Mouse (Mus musculus) gastrocnemius, postnatal 25 days (tissue): ENCODE data around the gene Cirbp. TPM values are rescaled to one million over a fixed set of nuclear protein-coding genes. Genes with fewer than 3 reads are reported as not detected.

Experiments used
- DNase-seq: peaks from one replicate; pipeline ENCODE4 v3.0.0; 2022
- total RNA-seq, 2 experiments: library from RNA; stranded (reverse); gene quantifications; 1 replicate in 1 of 2; 2 replicates in 1 of 2; pipeline ENCODE4 v1.2.3; 2021

The Cirbp gene
- total RNA-seq, 2 experiments from 2014 or later = 17.3 to 21.4 TPM

DNA sequence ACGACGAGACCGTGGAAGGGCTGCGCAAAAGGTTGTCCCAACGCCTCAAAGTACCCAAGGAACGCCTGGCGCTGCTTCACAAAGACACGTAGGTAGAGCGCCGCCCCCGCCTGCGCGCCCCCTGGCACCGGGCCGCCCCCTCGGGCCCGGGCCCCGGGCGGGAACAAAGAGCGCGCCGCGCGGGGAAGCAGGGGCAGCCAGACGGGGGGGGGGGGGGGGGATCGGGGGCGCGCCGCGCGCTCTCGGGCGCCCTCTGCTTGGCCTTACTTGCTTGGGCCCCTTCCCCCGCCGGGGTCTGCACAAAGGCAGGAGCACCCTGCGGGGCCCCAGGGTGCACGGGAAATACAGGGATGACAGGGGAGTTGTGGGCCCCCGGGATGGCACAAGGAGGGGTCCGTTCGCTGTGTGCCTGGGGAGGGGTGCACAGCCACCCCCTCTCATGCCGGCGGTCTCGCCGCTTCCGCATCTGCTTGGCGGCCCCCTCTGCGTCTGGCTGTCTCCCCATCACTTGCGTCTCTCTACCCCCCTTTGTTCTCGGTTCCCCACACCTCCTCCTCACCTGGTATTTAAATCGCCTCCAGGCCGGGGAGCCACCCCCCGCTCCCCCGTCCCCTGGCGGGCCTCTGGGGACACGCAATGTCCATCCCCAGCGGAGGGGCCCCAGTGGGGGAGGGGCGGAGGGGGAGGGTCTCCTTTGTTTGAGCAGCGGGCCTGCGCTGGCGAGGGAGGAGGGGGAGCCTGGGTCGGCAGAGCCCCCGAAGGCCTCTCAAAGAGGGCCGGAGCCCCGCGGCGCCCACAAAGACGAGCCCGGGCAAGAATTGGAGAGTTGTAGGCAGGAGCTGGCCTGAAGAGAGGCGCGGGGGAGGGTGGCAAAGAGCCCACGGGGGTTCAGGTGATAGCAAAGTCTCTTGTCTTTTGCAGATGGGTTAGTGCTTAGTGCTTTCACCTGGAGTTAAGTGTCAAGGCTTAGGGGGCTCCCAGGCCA, 15.3 kb upstream of the Cirbp start:
- peak; percentile 53 for DNase-seq

DNA sequence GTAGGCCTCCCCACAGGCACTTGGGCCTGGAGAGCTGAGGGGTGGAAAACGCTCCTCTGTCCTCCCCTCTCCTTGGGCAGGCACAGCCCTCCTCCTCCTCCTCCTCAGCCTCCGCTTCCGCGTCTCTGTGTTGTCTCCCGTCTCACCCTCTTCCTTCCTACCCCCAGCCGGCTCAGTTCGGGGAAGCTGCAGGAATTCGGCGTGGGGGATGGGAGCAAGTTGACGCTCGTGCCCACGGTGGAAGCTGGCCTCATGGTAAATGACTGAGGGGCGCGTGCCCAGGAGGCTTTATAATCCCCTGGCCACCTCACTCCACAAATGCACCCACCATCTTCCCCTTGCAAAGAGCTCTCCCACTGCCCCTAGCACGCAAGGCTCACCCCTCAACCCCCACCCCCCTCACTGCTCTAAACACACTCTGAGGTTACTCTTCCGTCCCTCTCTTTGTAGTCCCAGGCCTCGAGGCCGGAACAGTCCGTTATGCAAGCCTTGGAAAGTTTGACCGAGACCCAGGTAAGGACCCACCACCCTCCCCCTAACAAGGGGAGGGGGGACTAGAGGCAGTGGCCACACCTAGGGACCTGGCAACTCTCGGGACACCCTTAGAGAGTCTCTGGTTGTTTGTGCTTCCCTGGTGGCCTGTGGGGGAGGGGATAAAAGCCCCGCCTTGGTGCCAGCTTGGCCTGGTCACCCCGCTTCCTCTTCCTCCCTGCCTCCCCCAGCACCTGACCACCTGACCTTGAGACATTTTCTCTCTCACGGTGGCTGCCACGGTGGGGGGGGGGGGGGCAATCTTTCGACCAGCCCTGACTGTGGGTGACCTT, 14.4 kb upstream of the Cirbp start:
- DNase-seq = peak; percentile 60

DNA sequence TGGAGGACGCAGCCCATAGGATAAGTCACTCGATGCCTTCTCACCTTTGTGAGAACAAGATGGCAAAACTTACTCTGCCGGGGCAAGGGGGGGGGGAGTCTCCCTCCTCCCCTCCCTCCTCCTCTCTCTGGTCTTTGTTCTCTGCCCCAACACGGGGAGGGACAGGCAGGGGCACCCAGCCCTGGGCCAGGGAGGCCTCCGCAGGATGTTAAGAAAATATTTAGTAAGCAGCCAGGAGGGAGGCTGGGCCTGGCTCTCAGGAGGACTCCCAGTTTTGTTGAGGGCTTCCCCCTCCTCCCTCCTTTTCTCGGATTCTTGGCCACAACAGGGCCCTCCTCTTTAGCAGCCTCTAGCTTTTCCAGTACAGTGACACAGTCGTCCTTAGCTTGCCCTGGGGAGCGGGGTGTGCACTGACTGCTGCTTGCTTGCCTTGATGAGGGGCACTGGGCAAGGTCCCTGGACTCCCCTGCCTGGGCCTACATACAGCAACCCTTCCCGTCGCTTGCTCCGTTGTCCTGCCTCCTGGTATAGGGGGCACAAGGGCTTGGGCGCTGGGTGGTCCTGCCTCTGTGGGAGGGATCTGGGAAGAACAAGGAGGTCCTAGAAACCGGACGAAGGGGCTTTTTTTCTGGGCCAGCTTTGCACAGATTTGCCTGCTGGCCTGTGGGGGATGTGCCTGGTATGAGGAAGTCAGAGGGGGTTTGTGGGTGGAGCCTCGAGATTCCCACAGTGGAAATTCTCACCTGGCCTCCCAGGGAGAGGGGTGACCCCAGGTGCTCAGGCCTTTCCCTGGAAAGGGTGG, 13.5 kb upstream of the Cirbp start:
- DNase-seq = peak; percentile 53

DNA sequence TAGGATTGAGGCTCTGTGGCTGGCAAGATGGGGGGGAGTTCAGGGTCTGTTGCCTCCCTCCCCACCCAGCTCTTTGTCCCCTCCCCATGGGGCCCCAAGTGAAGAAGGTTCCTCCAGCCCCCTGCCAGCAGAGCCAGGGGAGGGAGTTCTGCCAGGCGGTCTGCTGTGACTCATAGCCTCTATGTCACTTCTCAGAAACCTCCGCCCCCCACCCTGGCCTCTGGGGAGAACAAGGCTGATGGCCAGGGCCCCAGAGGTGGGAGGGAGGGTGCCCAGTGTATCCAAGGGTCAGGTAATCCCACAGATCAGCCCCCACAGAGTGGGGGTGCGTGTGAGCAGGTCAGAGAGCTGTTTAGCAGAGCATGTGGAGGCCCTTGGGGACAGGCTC, 12.9 kb upstream of the Cirbp start:
- DNase-seq = no peak

DNA sequence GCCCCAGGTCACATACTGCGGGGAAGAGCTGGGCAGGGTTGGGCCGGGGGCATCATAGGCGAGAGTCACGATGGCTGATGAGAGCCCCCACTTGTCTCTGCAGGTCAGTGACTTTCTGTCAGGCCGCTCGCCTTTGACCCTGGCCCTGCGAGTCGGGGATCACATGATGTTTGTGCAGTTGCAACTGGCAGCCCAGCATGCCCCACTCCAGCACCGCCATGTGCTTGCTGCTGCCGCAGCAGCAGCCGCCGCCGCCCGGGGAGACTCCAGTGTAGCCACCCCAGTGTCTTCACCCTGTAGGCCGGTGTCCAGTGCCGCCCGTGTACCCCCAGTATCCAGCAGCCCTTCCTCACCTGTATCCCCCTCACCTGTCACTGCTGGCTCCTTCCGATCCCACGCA, 12.1 kb upstream of the Cirbp start:
- no peak for DNase-seq

DNA sequence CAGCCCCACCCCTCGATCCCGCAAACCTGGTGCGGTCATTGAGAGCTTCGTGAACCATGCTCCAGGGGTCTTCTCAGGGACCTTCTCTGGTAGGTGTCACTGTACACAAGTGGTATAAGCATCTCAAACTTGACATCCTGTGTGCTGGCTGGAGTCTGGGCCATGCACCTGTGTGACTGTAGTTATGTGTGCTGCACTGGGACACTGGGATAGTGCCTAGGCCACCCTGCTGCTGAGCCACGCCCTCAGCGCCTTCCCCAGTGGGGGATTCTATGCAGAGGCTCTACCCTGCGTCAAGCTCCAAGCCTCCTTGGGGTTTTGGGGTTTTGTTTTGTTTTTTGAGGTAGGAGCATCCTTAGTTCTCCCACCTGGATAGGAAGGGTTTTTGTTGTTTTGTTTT, 11.4 kb upstream of the Cirbp start:
- DNase-seq = no peak

DNA sequence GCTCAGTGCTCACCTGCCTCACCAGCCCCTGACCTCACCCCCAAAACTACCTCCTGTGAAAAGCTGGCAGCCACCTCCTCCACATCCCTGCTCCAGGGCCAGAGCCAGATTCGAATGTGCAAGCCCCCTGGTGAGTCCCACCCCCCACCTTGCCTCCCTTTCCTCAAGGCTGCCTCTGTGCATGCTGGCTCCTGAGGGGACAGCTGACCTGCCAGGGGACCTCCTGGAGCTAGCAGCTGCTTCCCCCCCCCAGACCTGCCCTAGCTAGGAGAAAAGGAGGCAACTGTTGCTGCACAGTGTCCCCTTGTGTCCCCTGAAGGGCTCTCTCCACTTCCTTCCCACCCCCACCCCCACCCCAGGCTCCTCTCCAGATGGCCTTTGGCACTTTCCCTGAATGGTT, 10.5 kb upstream of the Cirbp start:
- DNase-seq = no peak

DNA sequence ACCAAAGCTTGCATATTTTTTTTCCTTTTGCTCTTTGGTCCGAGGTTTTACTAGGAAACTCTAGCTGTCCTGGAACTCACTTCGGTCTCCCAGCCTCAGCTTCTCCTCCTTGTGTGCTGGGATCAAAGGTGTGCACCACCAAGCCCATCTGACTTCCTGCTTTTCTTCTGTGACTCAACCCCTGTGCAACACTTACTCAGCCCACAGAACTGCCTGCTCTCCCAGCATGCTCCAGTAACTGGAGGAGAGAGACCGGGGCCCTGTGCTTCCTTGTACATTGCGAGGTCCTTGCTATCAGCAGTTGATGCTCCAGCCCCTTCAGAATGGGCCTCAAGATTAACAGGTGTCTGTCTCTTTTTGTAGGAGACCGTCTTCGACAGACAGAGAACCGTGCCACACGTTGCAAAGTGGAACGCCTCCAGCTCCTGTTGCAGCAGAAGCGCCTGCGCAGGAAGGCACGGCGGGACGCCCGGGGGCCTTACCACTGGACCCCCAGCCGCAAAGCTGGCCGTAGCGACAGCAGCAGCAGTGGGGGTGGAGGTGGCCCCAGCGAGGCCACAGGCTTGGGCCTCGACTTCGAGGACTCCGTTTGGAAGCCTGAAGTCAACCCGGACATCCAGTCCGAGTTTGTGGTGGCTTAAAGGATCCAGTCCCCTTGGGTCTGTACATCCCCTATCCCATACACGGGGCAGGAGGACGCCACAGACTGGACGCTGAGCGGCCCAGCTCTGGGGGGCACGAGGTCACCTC, 9.6 kb upstream of the Cirbp start:
- no peak for DNase-seq

DNA sequence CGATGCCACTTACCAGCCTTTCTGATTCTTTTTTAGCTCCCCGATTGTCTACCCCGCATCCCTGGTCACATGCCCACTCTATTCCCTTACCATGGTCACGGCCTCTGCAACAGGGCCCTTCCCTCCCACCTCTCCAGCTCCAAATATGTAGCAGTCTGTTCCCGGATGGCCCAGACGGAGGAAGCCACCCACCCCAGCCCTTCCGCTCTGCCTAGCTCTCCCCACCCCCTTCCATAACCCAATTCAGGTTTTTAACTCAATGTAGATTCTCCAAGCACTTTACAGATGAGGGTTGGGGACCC, 9.1 kb upstream of the Cirbp start:
- DNase-seq = no peak

DNA sequence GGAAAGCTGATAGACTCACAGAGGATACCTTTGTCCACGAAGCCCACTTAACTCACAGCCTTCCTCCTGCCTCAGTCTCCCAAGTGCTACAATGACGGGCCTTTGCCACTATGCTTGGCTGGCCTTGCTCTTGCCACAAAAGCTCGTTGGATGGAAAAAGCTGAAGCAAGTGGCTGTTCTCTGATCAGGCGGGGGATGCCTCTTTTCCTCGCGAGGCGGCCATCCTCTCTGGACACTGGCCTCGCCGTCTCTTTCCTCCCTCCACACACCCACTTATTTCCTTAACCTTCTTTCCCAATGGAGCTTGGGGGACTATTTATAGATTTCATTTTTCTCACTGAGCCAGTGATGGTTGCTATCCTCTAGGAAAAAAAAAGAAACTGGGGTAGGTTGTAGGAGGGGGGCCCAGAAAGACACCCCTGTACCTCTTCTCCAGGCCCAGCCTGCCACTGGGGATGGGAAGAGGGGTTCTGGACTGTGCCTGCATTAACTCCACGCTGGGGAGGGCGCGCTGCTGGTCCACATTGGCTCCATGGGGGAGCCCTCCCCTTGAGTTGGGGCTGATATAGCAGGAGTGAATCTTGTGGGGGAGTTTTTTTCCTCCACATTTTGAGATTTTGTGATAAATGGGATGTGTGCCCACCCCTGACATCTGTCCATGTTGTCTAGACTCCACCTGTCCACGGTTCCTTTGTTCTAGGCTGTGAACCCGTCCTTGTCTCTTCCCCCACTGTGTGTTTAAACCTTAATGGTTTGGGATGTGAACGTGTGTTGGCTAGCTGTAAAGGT, 8.4 kb upstream of the Cirbp start:
- DNase-seq = no peak

DNA sequence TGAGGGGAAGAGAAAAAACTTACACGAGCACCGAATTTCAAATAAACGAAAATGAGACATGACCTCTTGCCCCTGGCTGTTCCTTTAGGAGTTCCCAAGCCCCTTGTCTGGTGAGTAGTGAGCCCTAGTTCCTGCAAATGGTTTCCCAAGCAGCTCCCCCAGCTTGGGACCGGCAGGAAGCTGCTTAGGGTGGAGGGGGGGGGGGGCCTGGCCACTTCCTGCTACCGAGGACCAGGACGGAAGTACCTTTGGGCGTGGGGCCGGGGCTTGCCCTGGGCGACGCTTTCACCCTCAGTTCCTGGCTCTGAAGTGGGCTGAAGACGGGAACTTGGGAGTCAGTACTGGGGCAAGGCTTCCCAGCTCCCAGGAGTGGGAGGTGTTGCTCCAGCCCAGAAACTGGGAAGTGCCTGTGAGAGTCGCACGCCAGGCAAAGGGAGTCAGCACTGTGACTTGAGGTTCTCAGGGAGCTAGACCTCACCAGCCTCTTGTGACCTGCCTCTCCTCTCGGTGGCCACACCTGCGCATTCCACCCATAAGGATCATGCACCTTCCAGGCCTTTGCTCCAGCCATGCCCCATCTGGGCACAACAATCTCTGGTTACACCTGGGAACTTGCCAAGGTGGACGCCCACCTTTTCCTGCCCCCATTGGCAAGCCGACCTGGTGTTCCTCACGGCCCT, 7.3 kb upstream of the Cirbp start:
- peak; percentile 77 for DNase-seq

DNA sequence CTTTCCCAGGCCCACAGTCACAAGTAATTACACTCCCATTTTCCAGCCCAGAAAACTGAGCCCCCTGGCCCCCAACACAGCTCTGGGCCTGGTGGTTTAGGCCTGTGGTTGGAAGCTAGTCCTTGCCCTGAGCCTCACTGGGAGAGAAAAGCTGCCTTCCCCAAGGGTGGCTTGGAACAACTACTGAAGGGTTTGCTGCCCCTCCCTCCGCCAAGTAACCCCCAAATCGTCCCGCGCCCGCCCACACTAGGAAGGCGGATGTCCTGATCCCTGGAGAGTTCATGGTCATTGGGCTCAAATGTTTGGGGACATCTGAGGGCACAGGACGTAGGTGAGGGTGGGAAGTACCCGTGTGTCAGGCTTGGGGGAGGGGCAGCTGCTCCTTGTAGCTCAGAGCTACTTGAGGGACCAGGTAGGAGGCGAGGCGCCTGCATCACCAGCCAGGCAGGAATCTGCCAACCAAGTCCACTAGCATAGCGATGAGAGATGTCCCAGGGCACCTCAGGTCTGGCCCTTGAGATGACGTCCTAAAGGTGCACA, 6.7 kb upstream of the Cirbp start:
- DNase-seq = no peak

DNA sequence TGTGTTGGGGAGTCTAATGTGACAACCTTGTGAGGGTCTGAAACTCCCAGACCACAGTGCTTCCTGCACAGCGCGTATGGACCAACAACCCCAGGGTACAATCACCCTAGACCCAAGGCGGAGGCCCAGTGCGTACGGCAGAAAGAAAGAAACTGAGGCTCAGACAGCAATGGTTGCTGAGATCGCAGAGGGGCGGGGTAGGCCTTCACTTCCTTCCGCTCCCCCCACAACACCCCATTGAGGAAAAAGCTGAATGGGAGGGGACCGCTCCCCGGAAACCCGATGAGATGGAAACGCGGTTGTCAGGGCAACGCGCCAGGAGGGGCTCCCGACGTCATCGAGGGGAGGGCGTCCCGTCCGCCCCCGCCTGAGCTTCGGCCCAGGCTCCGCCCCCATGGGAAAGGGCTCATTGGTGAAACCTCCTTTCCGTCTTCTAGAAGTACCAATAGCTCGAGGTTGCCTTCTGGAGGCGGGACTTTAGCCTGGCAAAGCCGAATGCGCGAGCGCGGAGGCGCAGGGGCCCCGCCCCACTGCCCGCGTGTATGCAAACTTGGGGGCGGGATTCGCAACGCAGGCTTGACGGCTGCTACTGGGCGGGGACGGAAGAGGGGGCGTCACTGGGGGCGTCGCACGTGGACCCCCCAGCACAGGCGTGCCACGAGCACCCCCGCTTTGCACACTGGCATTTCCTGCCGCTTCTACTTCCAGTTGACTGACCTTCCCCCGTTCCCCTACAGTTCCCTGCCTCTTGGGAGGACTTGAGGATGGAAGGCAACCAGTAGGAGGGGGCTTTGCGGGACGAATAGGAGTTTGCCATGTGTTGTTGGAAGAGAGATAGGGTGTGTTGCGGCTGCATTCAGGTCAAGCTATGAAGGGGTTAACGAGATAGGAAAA, 6.0 kb upstream of the Cirbp start:
- peak; percentile 99 for DNase-seq

DNA sequence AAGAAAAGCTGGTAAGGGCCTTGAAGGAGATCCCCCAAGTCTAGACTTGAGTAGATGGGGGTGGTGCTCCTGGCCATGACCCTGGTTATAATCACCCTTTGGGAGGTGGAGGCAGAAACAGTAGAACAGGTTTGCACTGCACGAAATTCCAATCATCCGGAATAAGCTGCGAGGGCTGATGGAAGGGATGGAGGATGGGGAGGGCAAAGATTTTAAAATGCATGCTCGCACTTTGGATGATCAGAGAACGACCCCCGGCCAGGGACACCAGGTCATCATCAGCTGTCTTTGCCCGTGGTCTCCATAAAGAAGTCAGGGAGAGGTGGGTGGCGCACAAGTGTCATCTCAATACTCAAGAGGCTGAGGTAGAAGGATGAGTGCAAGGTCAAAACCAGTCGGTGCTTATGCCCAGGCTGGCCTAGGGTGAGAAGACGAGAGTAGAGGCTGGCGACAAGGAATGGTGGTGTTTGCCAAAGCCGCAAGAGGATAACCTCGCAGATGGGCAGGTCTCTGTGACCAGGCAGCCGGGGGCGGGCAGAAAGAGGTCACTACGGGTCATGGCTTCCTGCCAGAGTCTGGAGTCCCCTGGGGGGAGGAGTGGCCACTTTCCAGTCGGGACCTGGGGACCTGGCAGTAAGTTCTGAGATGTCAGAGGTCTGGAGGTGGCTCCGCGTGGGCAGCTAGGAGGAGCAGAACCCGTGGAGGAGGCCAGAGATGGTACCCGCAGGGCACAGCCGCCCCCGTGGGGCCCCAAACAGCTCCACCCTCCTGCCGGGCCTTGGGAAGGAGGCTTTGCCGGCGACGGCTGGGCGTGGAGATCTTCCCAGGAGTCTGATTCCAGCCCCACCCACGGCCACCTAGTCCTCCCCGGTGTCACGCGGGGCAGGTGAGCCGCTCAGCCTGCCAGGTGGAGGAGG, 5.1 kb upstream of the Cirbp start:
- DNase-seq = peak; percentile 83

DNA sequence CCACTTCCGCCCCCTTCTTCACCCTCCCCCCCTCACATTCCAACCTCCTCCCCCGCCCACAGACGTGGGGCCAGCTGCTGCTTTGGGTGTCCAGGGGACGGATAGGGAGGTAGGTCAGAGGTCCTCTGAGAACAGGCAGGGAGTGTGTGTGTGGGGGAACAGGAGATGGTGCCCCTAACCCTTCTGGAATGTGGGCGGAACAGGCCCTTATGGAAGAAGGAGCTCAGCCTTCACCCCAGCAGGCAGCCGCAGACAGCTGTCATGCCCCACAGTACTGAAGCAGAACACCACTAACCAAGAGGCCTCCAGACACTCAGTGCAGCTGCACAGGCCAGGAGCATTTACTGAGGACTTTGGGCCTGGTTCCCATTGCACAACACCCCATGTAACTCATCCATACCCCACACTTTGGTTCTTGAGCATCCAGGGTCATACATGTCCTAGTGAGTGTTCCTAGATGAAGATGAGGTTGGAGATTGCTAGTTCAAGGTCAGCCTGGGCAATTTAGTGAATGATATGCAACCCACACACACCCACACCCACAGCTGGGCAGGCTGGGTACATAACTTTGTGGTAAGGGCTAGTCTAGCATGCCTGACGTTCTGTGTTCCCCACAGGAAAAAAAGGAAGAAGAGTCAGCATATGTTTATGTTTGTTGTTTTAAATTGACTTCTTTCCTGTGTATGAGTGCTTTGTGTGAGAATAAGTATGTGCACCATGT, 4.1 kb upstream of the Cirbp start:
- DNase-seq = no peak

DNA sequence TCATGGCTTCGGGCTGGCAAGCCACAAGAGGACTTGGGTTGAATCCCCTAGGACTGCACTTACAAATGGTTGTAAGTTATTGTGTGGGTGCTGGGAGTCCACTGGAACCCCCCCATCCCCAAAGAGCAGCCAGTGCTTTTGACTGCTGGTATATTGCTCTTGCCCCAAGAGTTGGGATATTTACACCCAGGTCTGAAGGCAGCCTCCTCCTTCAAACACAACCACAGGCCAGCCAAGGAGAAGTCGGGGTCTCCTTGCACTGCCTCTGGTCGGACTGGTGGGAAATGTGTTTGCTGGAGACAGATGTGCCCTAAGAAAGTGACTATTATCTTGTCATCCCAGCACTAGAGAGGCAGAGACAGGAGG, 3.6 kb upstream of the Cirbp start:
- no peak for DNase-seq

DNA sequence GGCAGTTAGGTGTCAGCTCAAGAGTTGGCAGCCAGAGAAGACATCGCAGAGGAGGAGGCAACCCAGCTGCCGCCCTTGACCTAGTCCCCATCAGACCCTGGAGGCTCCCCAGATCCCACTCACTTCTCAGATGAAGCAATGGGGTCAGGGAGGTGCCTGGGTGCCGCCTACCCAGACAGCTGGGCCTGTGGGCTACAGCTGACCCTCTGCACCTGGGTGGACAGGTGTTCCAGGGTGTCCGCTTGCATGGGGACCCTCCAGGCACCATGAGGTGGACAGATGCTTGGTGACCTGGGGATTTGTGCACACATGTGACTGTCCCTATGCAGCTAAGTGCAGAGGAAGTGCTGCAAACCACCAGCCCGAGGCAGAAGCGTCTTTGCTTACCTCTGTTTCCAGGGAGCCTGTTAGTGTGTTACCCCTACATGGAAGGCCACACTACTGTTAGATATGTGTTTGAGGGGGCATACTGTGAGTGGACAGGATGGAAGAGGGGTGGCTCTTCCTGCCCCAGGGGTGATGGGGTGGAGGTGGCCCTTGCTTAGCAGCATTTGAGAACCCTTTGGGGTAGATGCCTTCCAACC, 3.0 kb upstream of the Cirbp start:
- no peak for DNase-seq
